Mouse (Mus musculus) kidney, adult 2 months (tissue): ENCODE measurements around the gene Sdhaf3. TPM values are rescaled to one million over a fixed set of nuclear protein-coding genes. Genes with fewer than 3 reads are reported as not detected.

Source experiments
- DNase-seq: peaks from one replicate; pipeline ENCODE4 v3.0.0; 2021
- H3K27ac ChIP-seq: fragments of 200-500 bp; 2 replicates; pipeline ENCODE4 v1.5.1; 2012; ENCODE audit warnings: low read depth, low read length, control low read depth, inconsistent platforms; ENCODE audit not compliant: insufficient read depth
- H3K27me3 ChIP-seq: fragments of 200-500 bp; replicated peaks from 2 replicates; pipeline ENCODE4 v1.6.1; 2012; ENCODE audit warnings: mild to moderate bottlenecking, moderate library complexity, low read length, inconsistent platforms; ENCODE audit not compliant: control insufficient read depth, insufficient read depth
- H3K36me3 ChIP-seq: fragments of 200-500 bp; 2 replicates; pipeline ENCODE4 v1.6.1; 2012; ENCODE audit warnings: mild to moderate bottlenecking, moderate library complexity, low read length, inconsistent platforms; ENCODE audit not compliant: control insufficient read depth, insufficient read depth
- H3K4me1 ChIP-seq: fragments of 200-500 bp; 2 replicates; pipeline ENCODE4 v1.6.1; 2011; ENCODE audit warnings: low read length; ENCODE audit not compliant: control insufficient read depth, insufficient read depth
- H3K4me3 ChIP-seq: fragments of 200-500 bp; 2 replicates; pipeline ENCODE4 v1.5.1; 2011; ENCODE audit warnings: mild to moderate bottlenecking, low read depth, low read length, control low read depth; ENCODE audit not compliant: insufficient read depth
- CTCF ChIP-seq: fragments of 200-500 bp; conservative IDR thresholded peaks from 2 replicates; pipeline ENCODE4 v1.5.1; 2011; ENCODE audit warnings: low read depth, mild to moderate bottlenecking, control low read depth, low read length, moderate library complexity, mixed read lengths; ENCODE audit not compliant: insufficient read depth, insufficient read length
- POLR2A ChIP-seq: fragments of 200-500 bp; IDR thresholded peaks from one replicate; pipeline ENCODE4 v1.6.1; 2011; ENCODE audit warnings: low read depth, low read length, control low read depth
- WGBS: fragments of 180-500 bp; shearing (Covaris S2); methylation state at CpG from one replicate; pipeline ENCODE4 v1.1.7; 2018; 5-methylcytosine and 5-hydroxymethylcytosine counted together
- polyA plus RNA-seq: library from polyadenylated mRNA; depleted of rRNA; stranded (reverse); fragments of >200 nt; gene quantifications from 2 replicates; pipeline ENCODE4 v1.2.3, GENCODE M21; 2012; rRNA removed

Gene Sdhaf3
- polyA plus RNA-seq, 1 experiment = 1.2 TPM

GRCm38 (mm10) chr6:7085506-7085905 lies 129.7 kb downstream of the Sdhaf3 start:
- Histone ChIP-seq H3K4me3 (no peak overlapping the region), H3K4me1 (no peaks in the 10 kb centered on the region), H3K27ac (no peak overlapping the region), H3K36me3 (no peaks in the 10 kb centered on the region), H3K27me3 (no peaks in the 10 kb centered on the region; the same call in 1 of the 2 replicates)
- TF ChIP-seq CTCF (no peak), POLR2A (no peak)
- no peak for DNase-seq
- WGBS = 68% methylated on average over 2 of the region's 2 CpGs

GRCm38 (mm10) chr6:7092094-7092493 lies 136.3 kb downstream of the Sdhaf3 start:
- no peak overlapping the region for H3K4me3 ChIP-seq
- no peaks in the 10 kb centered on the region for H3K4me1 ChIP-seq
- DNase-seq = no peak
- TF ChIP-seq CTCF = no peak
- no peak for TF ChIP-seq POLR2A
- no peaks in the 10 kb centered on the region for H3K36me3 ChIP-seq
- no peak overlapping the region for H3K27ac ChIP-seq
- WGBS = 33% methylated on average over 1 of the region's 1 CpGs
- H3K27me3 ChIP-seq = no peaks in the 10 kb centered on the region; the same call in 1 of the 2 replicates

Other genes with a start within 250 kb of the Sdhaf3 start
- not detected in 2 replicates for gene Dlx6, start 92.7 kb upstream of the Sdhaf3 start, polyA plus RNA-seq
- not detected in 2 replicates for gene Dlx5, start 73.9 kb upstream of the Sdhaf3 start, polyA plus RNA-seq